Mouse (Mus musculus) small intestine, adult 10 weeks (tissue): ENCODE measurements around the gene Lamc3. TPM values are rescaled to one million over a fixed set of nuclear protein-coding genes. Genes with fewer than 3 reads are reported as not detected.

Source experiments
- polyA plus RNA-seq: library from polyadenylated mRNA; stranded (reverse); fragments of 350-450 nt; fragmentation: Illumina TruSeq; extraction: RNeasy Lipid Tissue Mini Kit (QIAGEN cat#74804); gene quantifications from one replicate; pipeline ENCODE4 v1.2.3, GENCODE M21; 2014; ENCODE audit warnings: low replicate concordance

Gene Lamc3
- polyA plus RNA-seq = 0.07 TPM

GRCm38 (mm10) chr2:31887030-31887429 is at the start of gene Lamc3:
TSS of gene Lamc3 (plus strand) at chr2:31887291.

GRCm38 (mm10) chr2:31845896-31846691 is 41.0 kb upstream of the Lamc3 start, which contains the start of gene Fibcd1:
TSS of gene Fibcd1 (minus strand) at chr2:31846005.

DNA sequence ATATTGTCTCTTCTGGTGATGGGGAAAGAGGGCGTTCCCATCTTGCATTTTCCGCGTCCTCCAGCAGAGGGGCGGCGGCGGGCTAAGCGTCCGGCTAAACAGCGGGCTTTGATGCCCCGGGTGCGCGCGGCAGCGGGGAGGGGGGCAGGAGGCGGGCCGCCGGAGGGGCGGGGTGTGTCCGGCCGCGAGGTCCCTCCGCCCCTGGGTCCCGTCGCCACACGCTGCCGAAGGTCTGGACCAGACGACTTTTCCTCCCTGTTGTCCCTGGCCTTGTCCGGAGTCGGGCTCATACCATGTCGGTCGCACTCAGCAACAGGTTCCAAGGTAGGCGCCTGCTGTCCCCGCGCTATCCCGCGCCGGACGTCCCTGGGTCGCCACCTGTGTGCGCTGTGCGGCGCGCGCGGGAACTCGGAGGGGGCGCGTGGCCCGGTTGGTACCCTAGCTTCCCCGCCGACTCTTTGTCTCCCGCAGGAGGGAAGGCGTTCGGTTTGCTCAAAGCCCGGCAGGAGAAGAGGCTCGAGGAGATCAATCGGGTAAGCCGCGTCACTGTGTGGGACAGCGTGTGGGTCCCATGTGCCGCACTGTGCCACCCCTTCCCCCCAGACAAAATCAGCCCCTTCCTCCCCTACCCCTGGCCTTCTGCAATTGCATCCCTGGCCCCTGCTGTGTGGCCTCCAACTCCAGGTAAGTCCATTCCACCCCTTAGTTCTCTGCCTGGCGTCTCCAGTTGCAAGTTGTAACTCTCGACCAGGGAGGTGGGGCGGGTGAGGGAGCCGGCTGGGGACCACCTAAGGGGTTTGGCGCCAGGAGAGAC is 63.2 kb downstream of the Lamc3 start, which contains the start of gene Aif1l:
TSS of gene Aif1l (plus strand) at position 82 of the 814 bp plus-strand sequence.

GRCm38 (mm10) chr2:31974141-31974808 is 87.2 kb downstream of the Lamc3 start, which contains the start of gene Nup214:
TSS of gene Nup214 (plus strand) at chr2:31974436.

Other genes with a start within 250 kb of the Lamc3 start
- not detected for gene Prdm12, start 247.3 kb upstream of the Lamc3 start, polyA plus RNA-seq
- gene Exosc2, start 216.6 kb upstream of the Lamc3 start, polyA plus RNA-seq = 5.9 TPM
- gene Abl1, start 198.9 kb upstream of the Lamc3 start, polyA plus RNA-seq = 39.0 TPM
- 0.15 TPM for gene Qrfp, start 76.7 kb upstream of the Lamc3 start, polyA plus RNA-seq
- not detected for gene Fibcd1, start 41.3 kb upstream of the Lamc3 start, polyA plus RNA-seq
- gene Aif1l, start 62.8 kb downstream of the Lamc3 start, polyA plus RNA-seq = 0.41 TPM
- 21.7 TPM for gene Nup214, start 87.1 kb downstream of the Lamc3 start, polyA plus RNA-seq
- 1.8 TPM for gene Fam78a, start 197.6 kb downstream of the Lamc3 start, polyA plus RNA-seq
- gene Plpp7, start 208.2 kb downstream of the Lamc3 start, polyA plus RNA-seq = not detected